Mouse (Mus musculus) leukemia stem cell, adult 10-12 weeks (primary cell): ENCODE data around the gene Cyp2d12. TPM values are rescaled to one million over a fixed set of nuclear protein-coding genes. Genes with fewer than 3 reads are reported as not detected.

ENCODE experiments used
- polyA plus RNA-seq: library from polyadenylated mRNA; stranded (reverse); fragments of >175 nt; gene quantifications from 2 replicates; pipeline ENCODE4 v1.2.3, GENCODE M21; 2012; ENCODE audit warnings: low replicate concordance

Cyp2d12 gene
- not detected in 2 replicates for polyA plus RNA-seq

DNA sequence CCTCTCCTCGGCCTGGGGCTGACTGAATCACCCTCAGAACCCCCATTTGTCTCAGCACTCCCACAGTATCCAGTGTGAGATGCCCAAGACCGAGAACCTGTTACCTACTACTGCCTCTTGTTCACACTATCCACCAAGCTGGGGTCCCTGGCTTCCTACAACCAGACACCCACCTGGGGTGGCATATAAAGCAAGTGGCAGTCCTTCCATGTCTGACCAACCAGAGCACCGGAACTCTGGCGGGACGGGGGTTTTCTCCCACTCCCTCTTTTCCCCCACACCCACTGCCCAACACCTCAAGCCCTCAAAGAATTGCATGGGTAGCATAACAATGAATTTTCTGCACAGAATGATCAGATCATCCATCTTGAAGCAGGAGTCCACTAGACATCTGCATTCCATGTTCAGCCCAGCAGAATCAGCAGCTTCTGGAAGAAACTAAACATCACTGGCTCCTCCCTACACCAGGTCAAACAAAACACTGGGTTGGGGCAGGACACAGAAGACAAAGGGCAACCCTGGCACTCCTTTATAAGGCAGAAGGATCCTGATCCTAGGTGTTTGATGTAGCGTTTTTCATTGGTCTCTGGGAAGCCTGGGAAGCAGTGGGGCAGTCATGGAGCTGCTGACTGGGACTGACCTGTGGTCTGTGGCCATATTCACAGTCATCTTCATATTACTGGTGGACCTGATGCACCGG is at the start of gene Cyp2d12:
TSS of gene Cyp2d12 (plus strand) at position 542 of the 700 bp plus-strand sequence.

Other genes with a start within 250 kb of the Cyp2d12 start
- 38.6 and 88.5 TPM in 2 replicates for gene Naga, start 216.1 kb upstream of the Cyp2d12 start, polyA plus RNA-seq
- gene Pheta2, start 216.1 kb upstream of the Cyp2d12 start, polyA plus RNA-seq: 5.0 and 17.1 TPM in 2 replicates
- 58.2 and 75.0 TPM in 2 replicates for gene Smdt1, start 216.1 kb upstream of the Cyp2d12 start, polyA plus RNA-seq
- gene Ndufa6, start 200.8 kb upstream of the Cyp2d12 start, polyA plus RNA-seq: 95.3 and 124 TPM in 2 replicates
- 0.07 and 0.80 TPM in 2 replicates for gene Cyp2d22, start 174.8 kb upstream of the Cyp2d12 start, polyA plus RNA-seq
- not detected in 2 replicates for gene Cyp2d11, start 161.1 kb upstream of the Cyp2d12 start, polyA plus RNA-seq
- not detected in 2 replicates for gene Cyp2d10, start 147.9 kb upstream of the Cyp2d12 start, polyA plus RNA-seq
- not detected in 2 replicates for gene Cyp2d9, start 121.6 kb upstream of the Cyp2d12 start, polyA plus RNA-seq
- gene Cyp2d34, start 65.9 kb downstream of the Cyp2d12 start, polyA plus RNA-seq: not detected in 2 replicates
- not detected in 2 replicates for gene Cyp2d40, start 209.1 kb downstream of the Cyp2d12 start, polyA plus RNA-seq
- gene Cyp2d26, start 239.2 kb downstream of the Cyp2d12 start, polyA plus RNA-seq: 0.10 TPM in 1 of 2 replicates, not detected in the other